Mouse (Mus musculus): Measurements from ENCODE around the gene Slc25a19.

Slc25a19 gene

GRCm38 (mm10) chr11:115640978-115641663 is 13.0 kb upstream of the Slc25a19 start:
- DNase-seq (ENCODE audit: low read depth, low spot score) = no peak

- DNase-seq (ENCODE audit: low read depth, low spot score) = no peak
Measured at GRCm38 (mm10) chr11:115640311-115640828, 12.3 kb upstream of the Slc25a19 start.

- DNase-seq (ENCODE audit: low read depth, low spot score) = no peak
Measured at GRCm38 (mm10) chr11:115639540-115639939, 11.4 kb upstream of the Slc25a19 start.

- no peak for DNase-seq (ENCODE audit: low read depth, low spot score)
Measured at GRCm38 (mm10) chr11:115638498-115639409, 10.7 kb upstream of the Slc25a19 start.

GRCm38 (mm10) chr11:115636960-115637359 is 8.9 kb upstream of the Slc25a19 start:
- DNase-seq (ENCODE audit: low read depth, low spot score) = no peak

- no peak for DNase-seq (ENCODE audit: low read depth, low spot score)
Measured at GRCm38 (mm10) chr11:115635484-115635883, 7.4 kb upstream of the Slc25a19 start.

- DNase-seq (ENCODE audit: low read depth, low spot score) = no peak
Measured at GRCm38 (mm10) chr11:115635041-115635440, 6.9 kb upstream of the Slc25a19 start.

GRCm38 (mm10) chr11:115634109-115634508 is 6.0 kb upstream of the Slc25a19 start:
- DNase-seq (ENCODE audit: low read depth, low spot score) = no peak

GRCm38 (mm10) chr11:115632862-115633261 is 4.8 kb upstream of the Slc25a19 start:
- no peak for DNase-seq (ENCODE audit: low read depth, low spot score)

GRCm38 (mm10) chr11:115632247-115632646 is 4.2 kb upstream of the Slc25a19 start:
- no peak for DNase-seq (ENCODE audit: low read depth, low spot score)

GRCm38 (mm10) chr11:115631505-115631890 is 3.4 kb upstream of the Slc25a19 start:
- DNase-seq (ENCODE audit: low read depth, low spot score) = no peak

GRCm38 (mm10) chr11:115630532-115631504 is 2.7 kb upstream of the Slc25a19 start:
- DNase-seq (ENCODE audit: low read depth, low spot score) = no peak

GRCm38 (mm10) chr11:115629734-115630531 is 1.8 kb upstream of the Slc25a19 start:
- DNase-seq (ENCODE audit: low read depth, low spot score) = no peak

GRCm38 (mm10) chr11:115628465-115629101 is 488 bp upstream of the Slc25a19 start:
- no peak for DNase-seq (ENCODE audit: low read depth, low spot score)

- DNase-seq (ENCODE audit: low read depth, low spot score) = no peak
Measured at GRCm38 (mm10) chr11:115626824-115627616, 1.1 kb downstream of the Slc25a19 start.

- DNase-seq (ENCODE audit: low read depth, low spot score) = no peak
Measured at GRCm38 (mm10) chr11:115625877-115626276, 2.2 kb downstream of the Slc25a19 start.

GRCm38 (mm10) chr11:115623487-115624070 is 4.5 kb downstream of the Slc25a19 start:
- no peak for DNase-seq (ENCODE audit: low read depth, low spot score)

- no peak for DNase-seq (ENCODE audit: low read depth, low spot score)
Measured at GRCm38 (mm10) chr11:115619949-115620348, 8.1 kb downstream of the Slc25a19 start.

Measured in brain, embryonic 18.5 days (tissue).